Mouse (Mus musculus): ENCODE data around the gene Atrnl1. TPM values are rescaled to one million over a fixed set of nuclear protein-coding genes. Genes with fewer than 3 reads are reported as not detected.

Atrnl1 gene
- polyA plus RNA-seq, 1 experiment from 2014 or later: 7.8 TPM

DNA sequence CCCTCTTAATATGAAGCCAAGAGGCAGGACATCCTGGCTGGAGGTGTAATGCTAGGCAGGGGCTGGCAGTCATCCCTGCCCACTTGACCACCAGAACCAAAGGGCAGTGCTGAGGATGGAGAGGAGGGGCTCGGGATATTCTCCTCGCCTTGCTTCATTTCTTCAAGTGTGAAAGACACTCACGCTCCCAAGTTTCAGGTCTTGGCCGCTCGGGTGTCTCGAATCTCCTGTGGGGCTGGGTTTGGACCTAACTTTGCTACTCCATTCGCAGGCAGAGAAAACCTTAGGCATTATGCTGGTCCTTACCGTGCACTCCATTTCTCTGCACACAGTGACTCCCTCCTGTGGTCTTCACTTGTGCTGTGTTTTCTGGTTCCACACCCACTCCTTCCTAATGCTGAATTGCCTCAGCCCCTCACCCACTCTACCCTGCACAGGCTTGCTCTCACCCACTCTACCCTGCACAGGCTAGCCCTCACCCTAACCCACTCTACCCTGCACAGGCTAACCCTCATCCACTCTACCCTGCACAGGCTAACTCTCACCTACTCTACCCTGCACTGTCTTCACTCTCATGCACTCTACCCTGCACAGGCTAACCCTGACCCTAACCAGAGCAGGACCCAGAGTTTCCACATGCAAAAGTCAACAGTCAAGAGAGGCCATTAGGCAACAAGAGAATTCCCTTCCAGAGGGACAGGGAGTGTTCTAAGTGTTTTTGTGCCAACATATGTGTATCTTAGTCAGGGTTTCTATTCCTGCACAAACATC lies 410.9 kb downstream of the Atrnl1 start:
- no peak overlapping the region for H3K4me3 ChIP-seq (ENCODE audit: low read depth, low read length)
- no peak overlapping the region for H3K4me2 ChIP-seq (ENCODE audit: low read depth, low read length)
- 93% methylated on average over 8 of the region's 8 CpGs for WGBS
- ATAC-seq (replicated peaks; ENCODE audit: insufficient number of reproducible peaks, low FRiP score, low TSS enrichment, low read depth) (no peak), DNase-seq (ENCODE audit: low spot score) (no peak)
- no peak overlapping the region for H3K27ac ChIP-seq (replicated peaks; ENCODE audit: low read depth, low read length)
- H3K9ac ChIP-seq (replicated peaks; ENCODE audit: low read length): no peak overlapping the region
- H3K4me1 ChIP-seq (ENCODE audit: control insufficient read depth, insufficient read depth, low read length): no peaks in the 10 kb centered on the region
- H3K27me3 ChIP-seq (ENCODE audit: control insufficient read depth, insufficient read depth, low read length): no peaks in the 10 kb centered on the region
- H3K9me3 ChIP-seq (replicated peaks; ENCODE audit: control insufficient read depth, low read length): no peaks in the 10 kb centered on the region
- H3K36me3 ChIP-seq (replicated peaks; ENCODE audit: control insufficient read depth, insufficient read depth, low read depth, low read length): no peaks in the 10 kb centered on the region

DNA sequence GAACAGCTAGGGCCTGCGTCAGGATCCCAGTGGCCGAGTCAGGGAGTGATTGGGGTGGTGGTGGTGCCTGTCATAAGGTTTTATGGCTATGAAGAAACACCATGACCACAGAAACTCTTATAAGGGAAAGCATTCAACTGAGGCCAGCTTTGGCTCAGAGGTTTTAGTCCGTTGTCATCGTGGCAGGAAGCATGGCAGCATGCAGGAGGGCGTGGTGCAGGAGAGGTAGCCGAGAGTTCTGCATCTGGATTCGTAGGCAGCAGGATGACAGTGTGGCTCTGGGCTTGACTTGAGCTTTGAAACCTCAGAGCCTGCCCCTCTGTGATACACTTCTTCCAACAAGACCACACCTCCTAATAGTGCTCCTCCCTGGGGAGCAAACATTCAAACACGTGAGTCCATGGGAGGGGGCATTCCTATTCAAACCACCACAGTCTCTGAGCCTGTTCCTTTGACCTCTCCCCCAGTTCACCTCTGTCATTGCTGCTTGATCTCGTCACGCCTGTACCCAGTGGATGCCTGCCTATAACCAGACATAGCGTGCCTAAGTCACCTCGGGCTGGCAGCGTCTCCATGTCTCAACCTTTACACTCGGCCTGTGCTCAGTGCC lies 412.5 kb downstream of the Atrnl1 start:
- WGBS: 83% methylated on average over 14 of the region's 14 CpGs
- ATAC-seq (replicated peaks; ENCODE audit: insufficient number of reproducible peaks, low FRiP score, low TSS enrichment, low read depth): no peak
- Histone ChIP-seq H3K27me3 (ENCODE audit: control insufficient read depth, insufficient read depth, low read length) (no peaks in the 10 kb centered on the region), H3K4me3 (ENCODE audit: low read depth, low read length) (no peak overlapping the region), H3K4me1 (ENCODE audit: control insufficient read depth, insufficient read depth, low read length) (no peaks in the 10 kb centered on the region), H3K4me2 (ENCODE audit: low read depth, low read length) (no peak overlapping the region), H3K27ac (replicated peaks; ENCODE audit: low read depth, low read length) (no peak overlapping the region), H3K9ac (replicated peaks; ENCODE audit: low read length) (no peak overlapping the region), H3K36me3 (replicated peaks; ENCODE audit: control insufficient read depth, insufficient read depth, low read depth, low read length) (no peaks in the 10 kb centered on the region), H3K9me3 (replicated peaks; ENCODE audit: control insufficient read depth, low read length) (no peaks in the 10 kb centered on the region)
- DNase-seq (ENCODE audit: low spot score): no peak

DNA sequence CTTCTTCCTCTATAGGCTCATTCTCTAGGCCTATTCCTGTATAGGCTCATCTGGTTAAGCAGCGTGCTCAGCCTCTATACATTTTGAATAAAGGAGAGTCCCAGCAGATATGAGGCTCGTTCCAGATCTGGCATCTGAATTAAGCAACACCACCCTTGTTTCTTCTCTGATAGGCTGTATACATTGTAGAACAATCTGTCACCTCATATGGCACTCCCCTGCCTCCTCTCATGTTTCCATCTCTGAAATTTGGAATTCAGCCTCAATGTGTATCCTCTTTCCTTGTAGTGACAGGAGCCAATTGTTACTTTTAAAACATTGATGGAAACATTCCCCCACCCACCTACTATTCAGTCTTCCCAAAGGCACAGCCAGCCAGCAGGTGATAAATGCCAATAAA lies 414.2 kb downstream of the Atrnl1 start:
- Histone ChIP-seq H3K4me2 (ENCODE audit: low read depth, low read length) (no peak overlapping the region), H3K4me1 (ENCODE audit: control insufficient read depth, insufficient read depth, low read length) (no peaks in the 10 kb centered on the region), H3K9me3 (replicated peaks; ENCODE audit: control insufficient read depth, low read length) (no peaks in the 10 kb centered on the region), H3K4me3 (ENCODE audit: low read depth, low read length) (no peak overlapping the region), H3K9ac (replicated peaks; ENCODE audit: low read length) (no peak overlapping the region), H3K27me3 (ENCODE audit: control insufficient read depth, insufficient read depth, low read length) (no peaks in the 10 kb centered on the region), H3K27ac (replicated peaks; ENCODE audit: low read depth, low read length) (no peak overlapping the region), H3K36me3 (replicated peaks; ENCODE audit: control insufficient read depth, insufficient read depth, low read depth, low read length) (no peaks in the 10 kb centered on the region)
- DNase-seq (ENCODE audit: low spot score): no peak
- no peak for ATAC-seq (replicated peaks; ENCODE audit: insufficient number of reproducible peaks, low FRiP score, low TSS enrichment, low read depth)
- WGBS: 92% methylated on average over 2 of the region's 2 CpGs

DNA sequence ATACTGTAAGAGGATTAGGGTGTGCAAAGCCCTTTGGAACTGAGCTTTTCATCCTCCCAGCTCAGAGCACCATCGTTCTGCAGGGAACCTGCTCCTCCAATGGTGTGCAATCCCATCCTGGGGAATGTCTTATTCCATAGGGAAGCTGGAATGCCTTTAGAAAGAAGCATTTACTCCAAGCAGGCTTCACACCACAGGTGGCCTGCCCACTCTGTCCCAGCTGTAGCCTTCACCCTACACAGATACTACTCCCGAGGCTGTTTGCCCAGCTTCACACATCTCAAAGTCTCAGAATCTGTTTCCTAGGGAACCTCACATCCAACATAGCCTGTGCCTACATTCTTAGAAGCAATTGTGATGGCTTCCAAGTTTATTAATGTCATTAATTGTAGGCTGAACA lies 418.8 kb downstream of the Atrnl1 start:
- Histone ChIP-seq H3K4me2 (ENCODE audit: low read depth, low read length) (no peak overlapping the region), H3K36me3 (replicated peaks; ENCODE audit: control insufficient read depth, insufficient read depth, low read depth, low read length) (no peaks in the 10 kb centered on the region), H3K4me3 (ENCODE audit: low read depth, low read length) (no peak overlapping the region), H3K9ac (replicated peaks; ENCODE audit: low read length) (no peak overlapping the region), H3K9me3 (replicated peaks; ENCODE audit: control insufficient read depth, low read length) (no peaks in the 10 kb centered on the region), H3K27me3 (ENCODE audit: control insufficient read depth, insufficient read depth, low read length) (no peaks in the 10 kb centered on the region), H3K27ac (replicated peaks; ENCODE audit: low read depth, low read length) (no peak overlapping the region), H3K4me1 (ENCODE audit: control insufficient read depth, insufficient read depth, low read length) (no peaks in the 10 kb centered on the region)
- WGBS: 56% methylated on average over 2 of the region's 2 CpGs
- ATAC-seq (replicated peaks; ENCODE audit: insufficient number of reproducible peaks, low FRiP score, low TSS enrichment, low read depth) (no peak), DNase-seq (ENCODE audit: low spot score) (no peak)

DNA sequence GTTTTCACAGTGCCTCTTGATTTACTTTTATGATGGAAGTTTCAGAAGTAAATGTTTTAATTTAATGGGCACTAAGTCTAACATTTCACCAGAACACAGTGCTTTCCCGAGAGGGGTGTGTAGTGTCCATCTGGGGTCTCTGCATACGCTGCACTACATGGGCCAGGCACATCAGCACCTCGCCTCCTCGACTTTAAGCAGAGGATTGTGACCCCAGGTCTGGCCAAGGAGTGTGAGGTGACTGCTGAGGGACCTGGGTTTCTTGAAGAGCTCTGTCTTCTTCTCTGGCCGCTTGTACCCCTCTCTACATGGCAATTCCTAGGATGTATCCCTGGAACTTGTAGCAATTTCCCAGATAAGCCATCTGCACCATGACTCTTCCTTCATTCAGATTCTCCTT lies 422.4 kb downstream of the Atrnl1 start:
- no peaks in the 10 kb centered on the region for H3K4me1 ChIP-seq (ENCODE audit: control insufficient read depth, insufficient read depth, low read length)
- no peaks in the 10 kb centered on the region for H3K27me3 ChIP-seq (ENCODE audit: control insufficient read depth, insufficient read depth, low read length)
- H3K9me3 ChIP-seq (replicated peaks; ENCODE audit: control insufficient read depth, low read length): no peaks in the 10 kb centered on the region
- ATAC-seq (replicated peaks; ENCODE audit: insufficient number of reproducible peaks, low FRiP score, low TSS enrichment, low read depth): no peak
- H3K36me3 ChIP-seq (replicated peaks; ENCODE audit: control insufficient read depth, insufficient read depth, low read depth, low read length): no peaks in the 10 kb centered on the region
- H3K4me2 ChIP-seq (ENCODE audit: low read depth, low read length): no peak overlapping the region
- H3K9ac ChIP-seq (replicated peaks; ENCODE audit: low read length): no peak overlapping the region
- WGBS: 87% methylated on average over 5 of the region's 5 CpGs
- no peak overlapping the region for H3K4me3 ChIP-seq (ENCODE audit: low read depth, low read length)
- DNase-seq (ENCODE audit: low spot score): no peak
- no peak overlapping the region for H3K27ac ChIP-seq (replicated peaks; ENCODE audit: low read depth, low read length)

DNA sequence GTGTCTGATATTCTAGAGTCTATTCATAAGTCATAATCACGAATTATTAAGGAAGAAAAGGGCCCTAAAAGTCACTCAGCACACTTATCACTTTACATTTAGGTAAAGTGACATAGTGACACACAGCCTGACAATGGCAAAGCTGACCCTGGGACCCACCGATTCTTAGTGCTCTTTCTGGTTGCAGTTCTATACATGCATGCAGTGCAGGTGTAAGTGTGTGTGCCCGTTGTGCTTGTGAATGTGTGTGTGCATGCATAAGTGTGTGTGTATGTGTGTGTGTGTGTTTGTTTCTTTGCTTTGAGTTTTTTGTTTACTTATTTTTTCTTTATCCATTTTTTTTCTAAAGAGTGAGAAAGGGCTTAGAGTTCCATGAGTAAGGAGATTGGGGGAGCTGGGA lies 425.3 kb downstream of the Atrnl1 start:
- no peak overlapping the region for H3K4me2 ChIP-seq (ENCODE audit: low read depth, low read length)
- no peak overlapping the region for H3K27ac ChIP-seq (replicated peaks; ENCODE audit: low read depth, low read length)
- H3K36me3 ChIP-seq (replicated peaks; ENCODE audit: control insufficient read depth, insufficient read depth, low read depth, low read length): no peaks in the 10 kb centered on the region
- H3K9me3 ChIP-seq (replicated peaks; ENCODE audit: control insufficient read depth, low read length): no peaks in the 10 kb centered on the region
- H3K27me3 ChIP-seq (ENCODE audit: control insufficient read depth, insufficient read depth, low read length): no peaks in the 10 kb centered on the region
- DNase-seq (ENCODE audit: low spot score) (no peak), ATAC-seq (replicated peaks; ENCODE audit: insufficient number of reproducible peaks, low FRiP score, low TSS enrichment, low read depth) (no peak)
- H3K9ac ChIP-seq (replicated peaks; ENCODE audit: low read length): no peak overlapping the region
- 75% methylated on average over 3 of the region's 3 CpGs for WGBS
- H3K4me1 ChIP-seq (ENCODE audit: control insufficient read depth, insufficient read depth, low read length): no peaks in the 10 kb centered on the region
- H3K4me3 ChIP-seq (ENCODE audit: low read depth, low read length): no peak overlapping the region

DNA sequence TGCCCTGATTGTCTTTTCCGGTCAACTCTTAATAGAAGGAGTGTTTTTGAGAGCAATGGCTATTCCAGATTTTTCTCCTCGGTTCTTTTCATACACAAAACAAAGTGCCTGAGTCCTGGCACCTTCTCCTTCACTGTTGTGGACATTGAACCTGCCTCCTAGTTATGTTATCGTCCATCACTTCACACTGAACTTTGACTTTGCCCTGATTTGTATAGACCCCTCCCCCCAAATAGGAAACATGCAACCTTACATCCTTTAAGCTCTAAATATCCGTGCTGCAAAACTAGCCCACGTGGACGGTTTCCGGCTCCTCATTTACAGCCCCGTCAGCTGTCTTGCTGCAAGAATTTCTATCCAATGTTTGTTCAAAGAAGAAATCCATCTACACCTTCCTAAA lies 432.3 kb downstream of the Atrnl1 start:
- Histone ChIP-seq H3K4me2 (ENCODE audit: low read depth, low read length) (no peak overlapping the region), H3K4me3 (ENCODE audit: low read depth, low read length) (no peak overlapping the region), H3K9me3 (replicated peaks; ENCODE audit: control insufficient read depth, low read length) (no peaks in the 10 kb centered on the region), H3K27ac (replicated peaks; ENCODE audit: low read depth, low read length) (no peak overlapping the region), H3K9ac (replicated peaks; ENCODE audit: low read length) (no peak overlapping the region), H3K36me3 (replicated peaks; ENCODE audit: control insufficient read depth, insufficient read depth, low read depth, low read length) (no peaks in the 10 kb centered on the region), H3K27me3 (ENCODE audit: control insufficient read depth, insufficient read depth, low read length) (no peaks in the 10 kb centered on the region), H3K4me1 (ENCODE audit: control insufficient read depth, insufficient read depth, low read length) (no peaks in the 10 kb centered on the region)
- ATAC-seq (replicated peaks; ENCODE audit: insufficient number of reproducible peaks, low FRiP score, low TSS enrichment, low read depth) (no peak), DNase-seq (ENCODE audit: low spot score) (no peak)
- 64% methylated on average over 8 of the region's 8 CpGs for WGBS

DNA sequence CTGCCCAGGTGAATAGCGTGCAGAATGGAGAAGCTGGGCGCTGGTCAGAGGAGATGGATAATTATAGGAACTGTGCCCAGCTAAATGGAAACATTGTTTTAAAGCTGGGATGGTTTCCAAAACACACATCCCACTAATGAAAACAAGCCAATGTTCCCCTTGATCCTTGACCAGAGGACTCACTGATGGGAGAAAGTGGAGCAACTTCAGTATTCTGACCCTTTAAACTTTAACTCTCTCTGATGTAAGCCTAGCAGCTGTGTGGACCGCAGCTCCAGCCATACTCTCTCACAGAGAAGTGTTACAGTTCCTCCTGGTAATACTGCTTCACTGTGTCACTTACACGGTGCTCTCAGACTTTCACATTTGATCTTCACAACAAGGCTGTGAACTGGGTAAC lies 432.7 kb downstream of the Atrnl1 start:
- Histone ChIP-seq H3K27ac (replicated peaks; ENCODE audit: low read depth, low read length) (no peak overlapping the region), H3K9me3 (replicated peaks; ENCODE audit: control insufficient read depth, low read length) (no peaks in the 10 kb centered on the region), H3K36me3 (replicated peaks; ENCODE audit: control insufficient read depth, insufficient read depth, low read depth, low read length) (no peaks in the 10 kb centered on the region), H3K27me3 (ENCODE audit: control insufficient read depth, insufficient read depth, low read length) (no peaks in the 10 kb centered on the region), H3K4me1 (ENCODE audit: control insufficient read depth, insufficient read depth, low read length) (no peaks in the 10 kb centered on the region), H3K4me3 (ENCODE audit: low read depth, low read length) (no peak overlapping the region), H3K9ac (replicated peaks; ENCODE audit: low read length) (no peak overlapping the region), H3K4me2 (ENCODE audit: low read depth, low read length) (no peak overlapping the region)
- 47% methylated on average over 4 of the region's 4 CpGs for WGBS
- ATAC-seq (replicated peaks; ENCODE audit: insufficient number of reproducible peaks, low FRiP score, low TSS enrichment, low read depth) (no peak), DNase-seq (ENCODE audit: low spot score) (no peak)
